Mouse (Mus musculus): ENCODE data around the gene Scly.

Gene Scly

DNA sequence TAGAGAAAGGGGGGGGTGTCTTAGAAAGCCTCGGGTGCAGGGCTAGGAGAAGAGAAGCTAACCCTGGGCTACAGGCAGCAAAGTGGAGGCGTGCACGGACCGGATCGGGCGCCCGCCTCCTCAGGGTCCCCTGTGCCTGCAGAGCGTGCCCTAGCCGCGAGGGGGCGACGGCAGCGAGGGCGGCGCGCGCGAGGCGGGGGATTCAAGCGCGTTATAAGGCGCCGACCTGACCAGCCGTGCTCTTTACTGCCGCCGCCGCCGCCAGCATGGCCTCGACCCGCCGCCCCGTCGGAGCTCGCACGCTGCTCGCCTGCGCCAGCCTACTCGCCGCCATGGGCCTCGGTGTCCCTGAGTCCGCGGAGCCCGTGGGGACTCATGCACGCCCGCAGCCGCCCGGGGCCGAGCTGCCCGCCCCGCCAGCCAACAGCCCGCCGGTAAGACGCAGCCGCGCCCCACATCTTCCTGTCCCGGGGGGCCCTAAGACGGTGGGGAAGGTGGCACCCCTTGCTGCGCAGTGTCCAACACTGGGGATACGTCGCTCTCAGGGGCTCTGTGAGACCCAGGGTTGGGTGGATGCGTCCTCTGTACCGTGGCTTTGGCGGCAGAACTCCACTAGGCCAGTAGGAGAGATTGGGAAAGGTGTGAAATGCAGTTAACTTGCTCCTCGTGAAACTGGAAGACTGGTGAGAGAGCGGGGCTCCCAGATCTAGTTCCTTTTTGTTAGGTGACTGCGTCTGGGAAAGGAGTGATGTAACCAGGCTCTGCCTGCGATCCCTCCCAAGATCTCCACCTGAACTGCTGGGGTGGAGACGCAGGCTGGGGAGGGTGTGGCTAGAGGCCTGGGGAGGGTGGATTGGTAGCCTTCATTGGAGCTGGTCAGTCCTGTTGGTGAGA is 68.3 kb downstream of the Scly start, which contains the start of gene Erfe:
Gene Erfe, plus strand, starts transcription at position 216 of the 894 bp plus-strand sequence.
- no peak for TF ChIP-seq GATA4 (IDR thresholded peaks at IDR 0.05; ENCODE audit: insufficient replicate concordance, low read length)

DNA sequence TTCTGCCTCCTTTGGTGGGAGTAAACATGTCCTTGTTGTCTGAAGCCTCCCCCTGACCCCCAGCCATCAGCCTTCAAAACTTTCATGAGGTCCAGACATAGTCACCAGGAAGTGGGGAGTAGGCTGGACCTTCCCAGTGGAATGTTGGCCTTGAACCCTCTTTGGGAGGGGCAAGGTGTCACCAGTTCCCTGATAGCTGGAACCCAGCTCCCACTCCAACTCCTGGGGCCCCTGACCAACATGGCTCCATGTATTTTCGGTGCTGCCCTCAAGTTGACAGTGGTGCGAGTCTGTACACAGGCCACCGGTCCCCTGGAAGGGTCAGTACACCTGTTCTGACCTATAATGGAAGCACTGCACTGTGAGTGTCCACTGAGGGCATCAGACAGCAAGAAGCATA is 69.2 kb downstream of the Scly start:
- TF ChIP-seq GATA4 (IDR thresholded peaks at IDR 0.05; ENCODE audit: insufficient replicate concordance, low read length) = no peak

DNA sequence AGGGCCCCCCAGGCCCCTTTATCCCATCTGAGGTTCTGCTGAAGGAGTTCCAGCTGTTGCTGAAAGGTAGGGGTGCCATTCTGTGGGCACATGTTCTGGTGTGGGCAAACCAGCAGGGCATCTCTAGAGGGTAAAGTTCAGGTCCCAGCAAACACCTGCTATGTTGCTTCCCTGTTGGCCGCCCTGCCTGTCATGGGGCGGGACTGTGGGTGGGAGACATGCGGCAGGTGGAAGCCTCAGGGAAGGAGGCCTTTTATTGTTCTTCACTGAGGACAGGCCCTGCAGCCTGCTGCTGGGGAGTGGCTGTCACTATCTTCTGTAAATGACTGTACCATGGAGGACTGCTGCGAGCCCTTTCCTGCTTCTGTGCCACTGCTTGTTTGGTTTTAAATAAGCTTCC is 71.3 kb downstream of the Scly start:
- TF ChIP-seq GATA4 (IDR thresholded peaks at IDR 0.05; ENCODE audit: insufficient replicate concordance, low read length) = no peak

DNA sequence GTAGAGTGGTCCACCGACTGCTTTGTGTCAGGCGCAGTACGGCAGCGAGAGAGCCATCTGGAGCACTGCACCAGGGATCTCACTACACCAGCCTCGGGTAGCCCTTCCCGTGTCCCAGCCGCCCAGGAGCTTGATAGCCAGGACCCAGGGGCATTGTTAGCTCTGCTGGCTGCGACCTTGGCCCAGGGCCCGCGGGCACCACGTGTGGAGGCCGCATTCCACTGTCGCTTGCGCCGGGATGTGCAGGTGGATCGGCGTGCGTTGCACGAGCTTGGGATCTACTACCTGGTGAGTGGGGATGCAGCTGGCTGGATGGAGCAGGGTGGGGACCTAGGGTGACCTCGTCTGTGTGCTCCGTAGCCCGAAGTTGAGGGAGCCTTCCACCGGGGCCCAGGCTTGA is 71.9 kb downstream of the Scly start:
- TF ChIP-seq GATA4 (IDR thresholded peaks at IDR 0.05; ENCODE audit: insufficient replicate concordance, low read length) = no peak
